Mouse (Mus musculus) hindbrain, embryonic 10.5 days (tissue): ENCODE data around the gene Aldoart2. TPM values are rescaled to one million over a fixed set of nuclear protein-coding genes. Genes with fewer than 3 reads are reported as not detected.
"Not testable (repeated sequence)": the region's sequence is repeated elsewhere in the genome, so short reads cannot be mapped to it uniquely, and the experiment has no call there.

Source experiments
- DNase-seq: peaks from one replicate; pipeline ENCODE4 v3.0.0-alpha.2; 2017; ENCODE audit warnings: low spot score
- H3K27ac ChIP-seq: fragments of 300-500 bp; sonication (generic); 2 replicates; pipeline ENCODE4 v1.5.1; 2016; ENCODE audit warnings: mild to moderate bottlenecking, moderate library complexity
- H3K27me3 ChIP-seq: fragments of 300-500 bp; sonication (generic); 2 replicates; pipeline ENCODE4 v1.6.1; 2016; ENCODE audit warnings: mild to moderate bottlenecking; ENCODE audit not compliant: poor library complexity, insufficient read depth, severe bottlenecking
- H3K36me3 ChIP-seq: fragments of 300-500 bp; sonication (generic); 2 replicates; pipeline ENCODE4 v1.6.1; 2016; ENCODE audit warnings: mild to moderate bottlenecking, moderate library complexity
- H3K4me1 ChIP-seq: fragments of 300-500 bp; sonication (generic); replicated peaks from 2 replicates; pipeline ENCODE4 v1.6.1; 2016; ENCODE audit warnings: mild to moderate bottlenecking
- H3K4me3 ChIP-seq: fragments of 300-500 bp; sonication (generic); 2 replicates; pipeline ENCODE4 v1.5.1; 2016; ENCODE audit warnings: mild to moderate bottlenecking, moderate library complexity
- H3K9me3 ChIP-seq: fragments of 300-500 bp; sonication (generic); 2 replicates; pipeline ENCODE4 v1.6.1; 2016; ENCODE audit warnings: mild to moderate bottlenecking, moderate library complexity
- WGBS: fragments of 180-500 bp; shearing (Covaris S2); methylation state at CpG from one replicate; pipeline ENCODE4 v1.1.7; 2016; 5-methylcytosine and 5-hydroxymethylcytosine counted together
- polyA plus RNA-seq: library from polyadenylated mRNA; unstranded; fragments of >200 nt; fragmentation: Nextera tagmentation; extraction: Ambion mirVana; gene quantifications from 2 replicates; pipeline ENCODE4 v1.2.1, GENCODE M21; 2016

Gene Aldoart2
- polyA plus RNA-seq: not detected in 2 replicates

DNA sequence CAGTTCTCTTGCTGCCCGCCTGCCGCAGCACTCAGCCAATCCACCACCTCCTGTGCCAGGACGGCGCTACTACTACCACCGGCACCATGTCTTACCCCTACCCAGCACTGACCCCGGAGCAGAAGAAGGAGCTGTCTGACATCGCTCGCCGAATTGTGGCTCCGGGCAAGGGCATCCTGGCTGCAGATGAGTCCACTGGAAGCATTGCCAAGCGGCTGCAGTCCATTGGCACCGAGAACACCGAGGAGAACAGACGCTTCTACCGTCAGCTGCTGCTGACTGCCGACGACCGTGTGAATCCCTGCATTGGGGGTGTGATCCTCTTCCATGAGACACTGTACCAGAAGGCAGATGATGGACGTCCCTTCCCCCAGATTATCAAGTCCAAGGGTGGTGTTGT is at the start of gene Aldoart2:
TSS of gene Aldoart2 (plus strand) at position 34 of the 400 bp plus-strand sequence.
- H3K9me3 ChIP-seq: no peaks in the 10 kb centered on the region
- no peak within 1 kb of the TSS for H3K4me3 ChIP-seq
- WGBS: 97% methylated on average over 19 of the region's 19 CpGs
- DNase-seq: no peak
- no peaks in the 10 kb centered on the region for H3K36me3 ChIP-seq
- peaks cover 4% of the 10 kb centered on the region for H3K4me1 ChIP-seq
- H3K27me3 ChIP-seq: no peaks in the 10 kb centered on the region
- no peak within 1 kb of the TSS for H3K27ac ChIP-seq

DNA sequence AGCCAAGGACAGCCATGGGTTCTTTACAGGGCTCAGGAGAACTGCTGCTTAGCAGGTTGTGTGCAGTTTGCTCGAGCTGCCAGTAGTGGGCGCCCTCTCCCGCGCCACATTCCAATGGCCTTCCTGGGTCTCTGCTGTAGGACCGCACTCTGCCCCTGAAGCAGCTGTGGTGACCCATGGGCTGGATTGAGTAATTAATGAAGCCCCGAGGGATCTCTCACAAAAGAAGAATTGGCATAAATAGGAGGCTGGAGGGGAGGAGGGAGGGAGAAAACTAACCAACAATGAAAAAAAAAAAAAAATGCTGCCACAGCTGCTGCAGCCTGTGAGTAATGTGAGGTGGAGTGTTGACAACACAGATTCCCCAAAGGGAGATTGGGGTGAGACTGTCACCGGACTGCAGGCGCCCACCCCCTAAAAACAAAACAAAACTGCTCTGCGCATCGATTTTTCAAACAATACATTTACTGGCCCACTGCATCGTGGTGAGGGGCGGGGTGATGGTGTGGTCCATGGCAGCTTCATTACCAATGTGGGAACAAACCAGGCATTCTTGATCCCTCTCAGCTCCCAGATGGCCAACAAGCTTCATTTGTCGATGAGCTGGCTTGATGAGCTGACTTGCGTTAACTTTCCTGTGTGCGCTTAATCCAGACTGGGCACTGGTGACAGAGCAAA is 46.8 kb upstream of the Aldoart2 start:
- H3K4me3 ChIP-seq: no peak overlapping the region
- H3K27ac ChIP-seq: no peak overlapping the region
- peaks cover 5% of the 10 kb centered on the region; the same call in 1 of the 2 replicates for H3K4me1 ChIP-seq
- DNase-seq: peak; percentile 74
- WGBS: 44% methylated on average over 15 of the region's 15 CpGs
- H3K36me3 ChIP-seq: no peaks in the 10 kb centered on the region
- no peaks in the 10 kb centered on the region for H3K9me3 ChIP-seq
- H3K27me3 ChIP-seq: no peaks in the 10 kb centered on the region

DNA sequence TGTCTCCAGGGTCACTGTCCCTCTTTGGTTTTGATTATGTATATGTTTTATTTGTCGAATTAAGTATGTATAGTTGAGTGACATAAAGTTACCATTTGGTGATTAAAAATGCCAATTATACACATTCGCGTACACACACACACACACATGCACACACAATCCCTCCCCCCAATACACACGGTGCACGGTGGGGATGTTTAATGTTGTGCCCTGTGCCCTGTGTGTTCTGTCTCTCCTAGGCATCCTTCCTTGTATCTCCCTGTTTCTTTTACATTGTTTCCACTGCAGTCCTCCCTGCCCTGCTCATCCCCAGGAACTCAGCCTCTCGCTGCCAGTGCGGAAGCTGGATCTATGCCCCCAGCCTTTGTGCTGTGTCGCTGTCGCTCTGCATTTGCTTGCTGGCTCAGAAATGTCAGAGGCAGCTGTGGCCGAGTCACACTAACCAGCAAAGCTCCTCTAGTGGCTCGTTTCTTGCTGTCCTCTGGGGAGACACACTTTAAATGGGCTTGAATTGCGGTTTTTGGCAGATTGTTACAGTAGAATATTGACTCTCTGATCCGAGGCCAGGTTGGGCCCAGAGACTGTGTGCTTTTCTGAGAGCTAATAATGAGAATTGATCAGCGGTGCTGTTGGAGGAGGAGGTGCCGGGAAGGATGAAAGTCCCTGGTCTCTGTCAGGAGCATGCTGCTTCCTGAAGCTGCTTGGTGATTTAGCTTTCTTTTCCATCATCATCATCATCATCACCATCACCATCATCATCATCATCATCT is 37.9 kb upstream of the Aldoart2 start:
- H3K27ac ChIP-seq: peak overlapping the region; percentile 29; the same call in 1 of the 2 replicates
- H3K27me3 ChIP-seq: no peaks in the 10 kb centered on the region
- DNase-seq: no peak
- no peak overlapping the region for H3K4me3 ChIP-seq
- 69% methylated on average over 15 of the region's 15 CpGs for WGBS
- H3K9me3 ChIP-seq: no peaks in the 10 kb centered on the region
- H3K36me3 ChIP-seq: no peaks in the 10 kb centered on the region
- H3K4me1 ChIP-seq: no peaks in the 10 kb centered on the region

DNA sequence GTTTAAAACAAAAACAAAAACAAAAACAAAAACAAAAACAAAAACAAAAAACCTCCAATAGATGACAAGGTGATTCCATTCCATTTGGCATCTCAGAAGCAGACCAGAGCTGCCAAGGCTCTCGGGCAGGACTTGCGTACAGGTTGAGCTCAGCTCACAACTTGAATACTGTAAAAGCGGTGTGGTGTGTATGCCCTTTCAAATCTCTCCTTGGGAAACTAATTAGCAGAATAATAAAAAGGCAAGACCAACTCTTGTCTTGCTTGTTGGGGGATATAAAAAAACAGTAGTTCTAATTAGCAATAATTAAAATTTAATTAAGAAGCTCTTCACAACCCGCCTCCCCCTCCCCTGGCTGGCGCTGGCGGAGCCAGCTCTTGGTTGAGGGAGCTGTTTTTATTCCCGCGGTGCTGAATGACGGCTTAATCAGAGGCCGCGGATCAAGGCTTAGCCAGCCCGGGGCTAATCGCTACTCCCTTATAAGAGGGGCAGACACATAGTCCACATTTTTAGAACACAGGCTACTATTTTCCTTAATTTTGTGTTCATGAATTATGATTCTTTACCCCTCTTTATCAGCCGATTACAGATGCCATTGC is 28.4 kb upstream of the Aldoart2 start:
- peaks cover 14% of the 10 kb centered on the region for H3K27me3 ChIP-seq
- no peaks in the 10 kb centered on the region for H3K4me1 ChIP-seq
- no peak overlapping the region for H3K27ac ChIP-seq
- no peaks in the 10 kb centered on the region for H3K36me3 ChIP-seq
- peak; percentile 37 for DNase-seq
- WGBS: 8% methylated on average over 14 of the region's 14 CpGs
- H3K9me3 ChIP-seq: no peaks in the 10 kb centered on the region
- H3K4me3 ChIP-seq: no peak overlapping the region

DNA sequence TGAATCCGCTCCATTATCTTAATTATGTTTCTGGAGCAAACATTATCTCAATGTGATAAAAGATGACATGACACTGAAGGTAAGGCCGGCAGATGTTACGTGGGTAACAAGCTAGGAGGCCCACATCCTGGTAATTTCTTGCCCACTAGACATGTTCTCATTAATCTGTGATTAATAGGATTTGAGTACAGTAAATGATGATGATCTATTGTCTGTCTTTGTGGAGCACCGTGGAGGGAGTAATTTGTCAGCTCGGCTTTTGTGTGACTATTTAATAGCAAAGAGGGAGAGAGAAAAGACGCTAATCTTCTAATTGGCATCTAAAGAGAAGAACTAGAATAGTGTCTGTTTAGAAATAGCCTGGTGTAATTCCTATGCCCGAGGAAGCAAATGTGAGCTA is 27.3 kb upstream of the Aldoart2 start:
- Histone ChIP-seq H3K4me3 (no peak overlapping the region), H3K36me3 (no peaks in the 10 kb centered on the region), H3K27me3 (peaks cover 14% of the 10 kb centered on the region), H3K4me1 (no peaks in the 10 kb centered on the region), H3K9me3 (no peaks in the 10 kb centered on the region), H3K27ac (no peak overlapping the region)
- WGBS: 78% methylated on average over 7 of the region's 7 CpGs
- no peak for DNase-seq

DNA sequence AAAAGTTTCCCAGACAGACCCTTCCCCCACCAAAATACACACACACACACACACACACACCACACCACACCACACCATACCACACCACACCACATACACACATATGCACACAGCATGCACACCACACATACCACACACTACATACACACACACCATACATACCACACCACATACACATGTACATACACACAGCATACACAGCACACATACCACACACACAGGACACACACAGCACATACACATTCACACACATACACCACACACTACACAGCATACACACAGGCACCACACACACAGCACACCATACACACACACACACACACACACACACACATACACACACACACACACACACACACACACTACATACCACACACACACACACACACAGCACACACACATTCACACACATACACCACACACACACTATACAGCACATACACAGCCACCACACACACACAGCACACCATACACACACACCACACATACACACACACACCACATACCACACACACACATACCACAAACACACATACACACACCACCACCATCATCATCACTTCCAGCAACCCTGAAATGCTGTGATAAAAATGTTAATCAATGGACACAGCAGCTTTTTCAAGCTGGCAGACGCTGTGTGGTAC is 26.6 kb upstream of the Aldoart2 start:
- Histone ChIP-seq H3K4me3 (no peak overlapping the region), H3K27ac (no peak overlapping the region), H3K27me3 (peaks cover 14% of the 10 kb centered on the region), H3K36me3 (no peaks in the 10 kb centered on the region), H3K4me1 (no peaks in the 10 kb centered on the region), H3K9me3 (no peaks in the 10 kb centered on the region)
- WGBS: 95% methylated on average over 1 of the region's 1 CpGs
- DNase-seq: no peak

DNA sequence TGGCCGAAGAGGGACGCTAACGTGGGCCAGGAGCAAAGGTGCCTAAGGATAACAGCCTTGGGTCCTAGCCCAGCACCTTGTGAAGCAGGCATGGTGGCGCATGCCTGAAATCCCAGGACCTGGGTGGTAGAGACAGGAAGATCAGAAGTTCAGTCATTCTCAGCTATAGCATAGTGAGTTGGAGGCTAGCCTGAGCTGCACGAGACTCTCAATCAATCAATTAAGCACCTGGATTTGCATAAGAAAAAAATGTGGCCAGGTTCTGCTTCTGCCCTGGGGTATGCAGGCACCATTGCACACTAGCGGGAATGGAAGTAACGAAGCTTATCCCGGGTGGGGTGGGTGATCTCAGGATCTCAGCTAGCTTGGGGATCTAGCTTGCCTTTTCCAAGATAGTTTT is 25.9 kb upstream of the Aldoart2 start:
- H3K9me3 ChIP-seq: no peaks in the 10 kb centered on the region
- 65% methylated on average over 8 of the region's 8 CpGs for WGBS
- H3K27me3 ChIP-seq: peaks cover 14% of the 10 kb centered on the region

DNA sequence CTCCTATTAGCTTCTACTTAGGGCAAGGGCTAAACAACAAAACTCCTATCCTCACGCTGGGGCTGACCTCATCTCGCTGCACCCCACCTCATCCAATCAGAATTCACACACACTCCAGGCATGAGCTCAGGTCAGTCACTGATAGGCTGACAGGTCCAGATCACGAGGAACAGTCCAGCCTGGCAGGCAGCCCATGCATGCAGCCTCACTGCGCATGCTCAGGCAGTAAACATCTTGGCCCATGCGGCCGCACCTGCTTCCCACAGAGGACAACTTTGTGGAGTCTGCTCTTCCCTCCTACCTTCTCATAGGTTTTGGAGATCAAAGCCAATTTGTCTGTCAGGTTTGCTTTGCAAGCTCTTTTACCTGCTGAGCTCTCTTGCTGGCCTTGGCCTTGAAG is 10.1 kb upstream of the Aldoart2 start:
- 87% methylated on average over 6 of the region's 6 CpGs for WGBS
- DNase-seq: not testable (repeated sequence)

More for the DNA sequence above, 25.9 kb upstream of the Aldoart2 start:
- no peak overlapping the region for H3K4me3 ChIP-seq
- no peaks in the 10 kb centered on the region for H3K4me1 ChIP-seq
- H3K27ac ChIP-seq: no peak overlapping the region
- DNase-seq: no peak
- no peaks in the 10 kb centered on the region for H3K36me3 ChIP-seq

DNA sequence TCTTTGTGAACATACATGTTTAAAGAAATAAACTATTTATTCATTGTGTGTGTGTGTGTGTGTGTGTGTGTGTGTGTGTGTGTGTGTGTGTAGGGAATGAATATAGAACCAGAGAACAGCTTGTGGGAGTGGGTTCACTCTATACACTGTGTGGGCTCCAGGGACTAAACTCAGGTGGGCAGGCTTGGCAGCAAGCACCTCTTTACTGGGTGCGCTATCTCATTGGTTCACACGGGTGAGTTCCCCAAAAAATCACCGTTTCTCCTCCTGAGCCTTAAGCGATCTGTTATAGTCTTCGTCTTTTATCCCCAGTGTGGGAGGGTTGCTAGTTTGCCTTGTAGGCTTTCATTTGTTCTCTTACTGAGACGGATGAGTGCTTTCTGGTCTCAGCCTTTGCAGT is 7.2 kb upstream of the Aldoart2 start:
- 71% methylated on average over 6 of the region's 6 CpGs for WGBS
- Histone ChIP-seq H3K36me3 (no peaks in the 10 kb centered on the region), H3K27ac (no peak overlapping the region)

More for the DNA sequence above, 10.1 kb upstream of the Aldoart2 start:
- not testable (repeated sequence) for H3K4me1 ChIP-seq, H3K4me3 ChIP-seq, H3K27ac ChIP-seq, H3K27me3 ChIP-seq, H3K9me3 ChIP-seq, H3K36me3 ChIP-seq

DNA sequence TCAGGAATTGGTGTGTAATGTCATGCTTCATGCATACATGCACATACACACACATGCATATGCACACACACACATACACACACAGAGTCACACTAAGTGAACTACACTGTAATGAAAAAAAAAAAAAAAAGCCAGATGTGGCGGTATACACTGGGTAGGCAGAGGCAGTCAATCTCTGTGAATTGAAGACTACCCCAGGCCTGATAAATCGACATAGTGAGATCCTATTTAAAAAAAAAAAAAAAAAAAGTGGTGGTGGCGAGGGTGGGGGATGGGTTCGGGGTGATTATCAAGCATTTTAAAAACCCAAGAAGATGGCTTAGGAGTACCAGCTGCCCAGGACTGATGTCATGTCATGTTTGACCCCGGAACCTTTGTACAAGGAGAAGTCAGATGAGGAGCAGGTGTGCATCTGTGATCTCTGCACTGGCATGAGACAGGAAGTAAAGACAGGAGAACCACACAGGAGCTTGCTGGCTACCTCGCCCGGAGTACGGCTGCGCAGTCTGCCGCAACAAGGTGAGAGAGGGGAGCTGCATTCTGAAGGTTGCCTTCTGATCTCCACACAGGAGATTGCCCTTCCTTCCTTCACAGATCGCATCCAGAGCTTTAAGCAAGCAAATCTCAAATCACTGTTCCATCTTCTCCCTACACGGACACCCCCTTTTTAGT is 5.7 kb upstream of the Aldoart2 start:
- WGBS: 87% methylated on average over 12 of the region's 12 CpGs

More for the DNA sequence above, 7.2 kb upstream of the Aldoart2 start:
- Histone ChIP-seq H3K9me3 (no peaks in the 10 kb centered on the region), H3K4me3 (no peak overlapping the region), H3K27me3 (no peaks in the 10 kb centered on the region), H3K4me1 (peaks cover 12% of the 10 kb centered on the region)
- no peak for DNase-seq

DNA sequence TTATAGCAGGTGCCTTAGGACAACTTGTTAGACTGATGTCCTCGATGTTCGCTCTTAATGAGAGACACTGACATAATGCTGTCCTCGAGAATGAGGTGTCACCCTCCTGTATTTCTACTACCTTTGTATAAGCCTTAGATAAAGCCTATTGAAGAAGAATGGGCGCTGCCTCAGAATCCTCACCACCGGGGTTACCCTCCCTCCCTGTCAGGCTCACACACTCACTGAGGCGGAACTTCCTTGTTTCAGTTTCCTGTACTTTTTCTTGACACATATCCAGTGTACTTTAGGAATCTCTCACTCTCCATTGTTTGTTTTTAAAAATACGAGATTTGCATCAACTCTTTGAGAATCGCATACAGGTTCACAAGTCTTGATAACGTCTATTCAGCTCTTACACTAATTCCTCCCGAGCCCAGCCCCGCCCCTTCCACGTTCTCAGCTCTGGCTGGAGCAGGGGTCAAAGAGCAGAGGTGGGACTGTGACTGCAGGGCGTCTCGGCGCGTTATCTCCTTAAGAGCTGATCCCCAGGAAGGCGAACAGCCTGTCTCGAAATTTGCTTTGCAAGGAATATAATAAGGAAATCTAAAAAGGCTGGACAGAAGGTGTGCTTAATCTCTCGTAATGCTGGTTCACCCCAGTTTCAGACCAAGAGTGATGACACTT is 4.9 kb upstream of the Aldoart2 start:
- H3K9me3 ChIP-seq: no peaks in the 10 kb centered on the region
- DNase-seq: peak; percentile 15
- H3K4me3 ChIP-seq: peak overlapping the region; percentile 50
- H3K4me1 ChIP-seq: peaks cover 12% of the 10 kb centered on the region
- H3K27ac ChIP-seq: peak overlapping the region; percentile 40; the same call in 1 of the 2 replicates
- H3K27me3 ChIP-seq: no peaks in the 10 kb centered on the region
- H3K36me3 ChIP-seq: no peaks in the 10 kb centered on the region
- 11% methylated on average over 19 of the region's 19 CpGs for whole genome bisulfite sequencing

More for the DNA sequence above, 5.7 kb upstream of the Aldoart2 start:
- no peaks in the 10 kb centered on the region for H3K27me3 ChIP-seq
- H3K9me3 ChIP-seq: no peaks in the 10 kb centered on the region
- no peak overlapping the region for H3K4me3 ChIP-seq
- no peak for DNase-seq
- H3K27ac ChIP-seq: no peak overlapping the region
- H3K36me3 ChIP-seq: no peaks in the 10 kb centered on the region
- H3K4me1 ChIP-seq: peaks cover 12% of the 10 kb centered on the region

DNA sequence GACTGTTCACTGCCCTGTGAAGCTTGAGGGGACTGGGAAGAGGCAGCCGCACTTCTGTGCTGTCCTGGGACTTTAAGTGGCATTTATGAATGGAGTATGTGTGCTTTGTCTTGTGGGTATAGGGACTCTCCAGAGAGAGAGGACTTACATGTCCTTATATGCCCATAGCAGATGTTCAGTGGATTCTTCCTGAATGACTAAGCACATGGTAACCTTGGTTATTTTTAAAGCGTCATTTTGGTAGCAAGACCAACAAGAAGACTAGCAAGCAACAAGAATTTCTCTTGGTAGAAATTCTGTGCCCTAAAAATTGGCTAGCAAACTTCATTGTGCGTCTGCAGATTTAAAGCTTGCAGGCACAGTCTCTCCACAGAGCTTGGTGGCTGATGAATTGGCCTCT is 1.3 kb upstream of the Aldoart2 start:
- H3K4me1 ChIP-seq: peaks cover 12% of the 10 kb centered on the region
- H3K27ac ChIP-seq: no peak overlapping the region
- WGBS: 92% methylated on average over 3 of the region's 3 CpGs
- H3K36me3 ChIP-seq: no peaks in the 10 kb centered on the region
- H3K9me3 ChIP-seq: no peaks in the 10 kb centered on the region
- no peak for DNase-seq
- H3K4me3 ChIP-seq: no peak overlapping the region
- H3K27me3 ChIP-seq: no peaks in the 10 kb centered on the region
